Mouse (Mus musculus): ENCODE data around the gene Avpr1b.

Avpr1b gene

GRCm38 (mm10) chr1:131619348-131619747 lies 20.3 kb downstream of the Avpr1b start:
- DNase-seq (ENCODE audit: low spot score): no peak

GRCm38 (mm10) chr1:131623644-131624043 lies 24.6 kb downstream of the Avpr1b start:
- no peak for DNase-seq (ENCODE audit: low spot score)

DNA sequence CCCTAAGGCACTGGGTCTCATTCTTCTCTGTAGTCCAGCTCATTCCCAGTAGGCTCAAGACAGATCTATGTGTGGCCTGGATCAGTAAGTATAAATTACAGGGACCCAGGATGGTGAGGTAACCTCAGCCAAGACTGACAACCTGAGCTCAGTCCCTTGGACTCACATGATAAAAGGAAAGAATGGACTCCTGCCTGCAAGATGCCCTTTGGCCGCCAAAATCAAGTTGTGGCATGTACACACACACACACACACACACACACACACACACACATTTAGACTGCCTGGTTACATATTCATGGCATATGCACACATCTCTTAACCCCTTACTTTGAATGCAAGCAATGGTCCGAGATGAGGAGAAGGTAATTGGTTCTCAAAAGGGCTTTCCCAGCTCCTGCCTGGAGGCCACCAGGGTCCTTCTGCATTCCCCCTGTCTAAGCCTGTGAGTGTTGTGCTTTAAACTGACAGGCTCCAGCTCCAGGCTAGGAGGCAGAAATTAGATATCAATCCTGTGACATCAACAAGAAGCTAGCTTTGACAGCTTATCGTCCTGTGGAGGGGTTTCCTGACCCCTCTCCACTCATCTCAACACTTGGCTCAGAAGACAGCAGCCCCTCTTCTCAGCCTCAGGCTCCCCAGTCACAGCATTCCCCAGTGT lies 25.3 kb downstream of the Avpr1b start:
- no peak for DNase-seq (ENCODE audit: low spot score)

GRCm38 (mm10) chr1:131626200-131626599 lies 27.2 kb downstream of the Avpr1b start:
- no peak for DNase-seq (ENCODE audit: low spot score)

- peak; percentile 66 for DNase-seq (ENCODE audit: low spot score)
Measured at GRCm38 (mm10) chr1:131632216-131632615, 33.2 kb downstream of the Avpr1b start.

- DNase-seq (ENCODE audit: low spot score): no peak
Measured at GRCm38 (mm10) chr1:131634495-131634894, 35.5 kb downstream of the Avpr1b start.

DNA sequence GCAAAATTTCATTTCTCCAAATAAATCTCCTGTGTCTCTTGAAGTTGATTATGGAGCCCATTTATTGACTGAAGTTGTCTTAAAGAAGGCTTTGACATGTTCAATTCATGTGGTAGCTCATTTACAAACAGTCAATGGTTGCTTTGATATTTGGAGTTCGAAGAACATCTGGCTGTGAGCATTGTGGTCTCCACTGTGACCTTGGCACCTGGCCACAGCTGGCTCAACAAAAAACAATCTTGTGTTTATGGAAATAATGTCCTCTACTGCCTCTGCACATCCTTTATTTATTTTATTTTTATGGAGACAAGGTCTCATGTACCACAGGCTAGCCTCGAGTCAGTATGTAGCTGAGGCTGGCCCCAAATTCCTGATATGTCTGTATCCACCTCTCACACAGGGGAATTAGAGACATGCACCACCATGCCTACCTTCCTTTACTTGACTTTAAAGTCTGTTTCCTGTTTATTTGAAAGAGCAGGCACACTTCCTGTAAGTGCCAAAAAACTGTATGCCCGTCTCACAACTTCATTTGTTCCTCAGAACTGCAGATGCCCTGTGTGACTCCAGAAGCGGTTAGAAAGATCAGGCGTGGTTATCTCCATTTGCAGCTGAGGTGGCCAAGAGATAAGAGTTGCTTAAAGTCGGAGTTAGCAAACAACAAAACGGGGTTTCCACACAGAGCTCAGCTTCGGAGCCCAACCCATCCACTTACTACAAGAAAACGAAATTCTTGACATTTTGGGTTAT lies 38.9 kb downstream of the Avpr1b start, which contains the start of gene Ctse:
Ctse (plus strand) TSS at position 516 of the 750 bp plus-strand sequence.
- DNase-seq (ENCODE audit: low spot score): no peak

- DNase-seq (ENCODE audit: low spot score): no peak
Measured at GRCm38 (mm10) chr1:131638541-131639421, 39.7 kb downstream of the Avpr1b start.

- DNase-seq (ENCODE audit: low spot score): no peak
Measured at GRCm38 (mm10) chr1:131640062-131640461, 41.0 kb downstream of the Avpr1b start.

- DNase-seq (ENCODE audit: low spot score): no peak
Measured at GRCm38 (mm10) chr1:131641565-131641964, 42.5 kb downstream of the Avpr1b start.

GRCm38 (mm10) chr1:131642251-131642650 lies 43.2 kb downstream of the Avpr1b start:
- no peak for DNase-seq (ENCODE audit: low spot score)

DNA sequence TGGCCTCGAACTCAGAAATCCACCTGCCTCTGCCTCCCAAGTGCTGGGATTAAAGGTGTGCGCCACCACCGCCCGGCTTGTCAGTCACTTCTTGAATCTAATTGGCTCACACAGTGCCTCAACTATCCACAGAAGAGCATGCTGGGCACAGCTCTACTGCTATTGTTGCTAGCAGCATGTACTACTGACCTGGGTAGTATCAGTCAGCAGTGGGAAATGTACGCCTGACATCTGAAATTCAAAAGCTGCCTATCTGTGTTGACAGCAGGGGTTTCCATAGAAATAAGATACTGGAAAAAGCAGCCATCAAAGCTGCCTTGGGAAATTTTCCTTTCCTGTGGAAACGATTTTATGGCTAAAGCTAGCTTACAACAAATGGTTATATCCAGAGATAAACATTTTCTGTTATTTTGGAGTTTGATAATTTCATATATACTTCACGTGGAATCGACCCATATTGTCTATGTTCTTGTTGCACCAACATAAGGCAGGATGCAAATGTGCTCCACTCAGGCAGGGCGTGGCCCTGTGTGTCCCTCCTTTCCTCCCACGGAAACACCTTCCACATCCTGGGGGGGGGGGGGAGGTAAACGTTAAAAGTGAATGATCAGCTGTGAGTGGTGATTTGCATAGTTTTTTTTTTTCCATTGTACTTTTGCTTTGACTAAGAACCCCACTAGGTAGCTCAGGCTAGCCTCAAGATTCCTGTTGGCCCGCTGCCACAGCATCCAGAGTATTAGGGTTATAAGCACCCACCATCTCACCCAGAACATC lies 53.8 kb downstream of the Avpr1b start:
- DNase-seq (ENCODE audit: low spot score): no peak

DNA sequence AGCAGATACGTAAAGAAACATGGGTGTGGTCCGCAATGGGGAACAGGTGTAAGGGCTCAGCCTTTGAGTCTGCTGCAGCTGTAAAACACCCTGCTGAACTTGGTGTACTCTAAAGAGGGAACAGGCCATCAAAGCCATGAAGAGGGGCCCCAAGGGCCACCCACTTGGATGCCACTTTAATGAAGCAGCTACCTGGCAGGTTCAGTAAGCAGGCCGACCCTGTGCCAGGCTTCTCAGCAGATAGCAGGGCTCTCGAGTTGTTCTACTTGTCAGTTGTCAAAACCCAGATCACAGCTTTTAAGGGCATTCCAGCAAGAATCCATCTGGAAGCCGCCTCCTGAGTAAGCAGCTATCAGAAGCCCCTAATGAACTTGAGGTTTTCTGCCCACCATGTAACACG lies 56.6 kb downstream of the Avpr1b start:
- DNase-seq (ENCODE audit: low spot score): no peak

DNA sequence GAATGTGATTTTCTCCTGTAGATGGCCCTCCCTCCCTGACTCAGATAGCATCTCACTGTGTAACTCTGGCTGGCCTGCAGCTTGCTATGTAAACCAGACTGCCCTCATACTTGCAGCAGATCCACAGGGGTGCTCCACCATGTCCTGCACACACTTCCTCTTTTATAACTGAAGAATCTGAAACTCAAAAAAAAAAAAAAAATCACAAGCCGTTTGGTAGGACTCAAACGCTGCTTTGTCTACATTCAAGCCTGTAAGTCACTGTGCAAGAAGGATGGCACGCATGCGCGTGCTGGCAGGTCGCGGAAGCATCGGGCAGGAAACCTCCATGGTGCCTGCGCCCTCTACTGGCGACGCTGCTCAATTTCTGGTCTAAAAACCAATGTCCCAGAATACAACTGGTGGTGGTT lies 58.9 kb downstream of the Avpr1b start:
- peak; percentile 93 for DNase-seq (ENCODE audit: low spot score)

GRCm38 (mm10) chr1:131659512-131660085 lies 60.6 kb downstream of the Avpr1b start:
- no peak for DNase-seq (ENCODE audit: low spot score)

DNA sequence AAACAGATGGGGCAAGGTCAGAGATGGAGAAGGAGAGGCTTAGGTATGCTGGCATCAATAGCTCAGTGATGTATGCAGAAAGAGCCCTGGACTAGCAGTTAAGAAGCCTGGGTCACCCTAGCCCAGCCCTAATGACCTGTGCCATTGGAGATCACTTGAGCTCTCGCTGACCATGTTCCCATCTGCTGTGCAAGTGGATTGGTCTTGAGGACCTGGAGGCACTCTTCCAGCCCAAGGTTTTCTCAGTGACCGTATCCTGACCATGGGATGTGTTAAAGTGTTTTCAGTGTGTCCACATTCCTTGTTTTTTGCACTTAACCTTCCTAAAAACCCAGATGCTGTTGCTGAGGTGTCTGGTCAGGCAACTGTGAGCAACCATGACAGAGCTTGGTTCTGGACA lies 61.2 kb downstream of the Avpr1b start:
- no peak for DNase-seq (ENCODE audit: low spot score)

DNA sequence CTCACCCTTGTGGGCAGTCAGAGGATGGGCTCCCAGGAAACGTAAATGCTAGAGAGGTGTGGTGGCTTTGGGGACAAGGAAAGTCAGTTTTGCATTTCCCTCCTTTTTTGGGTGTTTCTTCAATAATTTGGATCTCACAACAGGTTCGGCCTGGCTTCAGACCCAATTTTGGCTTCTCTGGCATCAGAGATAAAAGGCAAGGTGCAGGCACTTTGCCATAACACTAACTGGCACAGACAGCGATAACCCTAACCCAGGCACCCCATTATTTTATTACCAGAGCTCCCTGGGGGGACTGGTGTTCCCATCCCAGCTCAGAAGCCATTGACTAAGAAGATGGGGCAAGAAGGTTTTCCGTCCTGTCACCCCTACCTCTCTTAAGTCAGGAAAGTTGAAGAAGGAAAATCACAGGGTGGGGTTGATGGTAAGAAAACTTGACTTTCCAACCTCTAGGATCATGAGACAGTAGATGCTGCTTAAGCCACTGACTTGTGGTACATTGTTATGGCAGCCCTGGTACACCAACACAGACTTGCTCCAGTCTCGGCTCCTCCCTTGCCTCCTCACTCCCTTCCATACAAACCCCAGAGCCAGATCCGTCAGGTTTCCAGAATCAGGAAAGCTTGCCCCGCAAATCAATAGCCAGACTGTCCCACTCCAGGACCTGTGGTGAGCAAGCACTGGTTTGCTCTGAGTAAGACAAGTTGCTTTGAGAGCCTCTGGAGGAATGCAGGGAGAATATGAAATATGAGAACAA lies 61.9 kb downstream of the Avpr1b start:
- DNase-seq (ENCODE audit: low spot score): no peak
